Mouse (Mus musculus) lung, postnatal 0 days (tissue): ENCODE measurements at regions not wholly inside any gene's neighbourhood (a gene's known extent, or its start where the extent isn't known, plus 50 kb on each side); places are given as distances from the start of the nearest gene placed in this dataset.

ENCODE experiments used
- ATAC-seq: fragments of 200-750 bp; cut with Nextera tagmentation; 2 replicates; pipeline ENCODE4 v1.8.0; 2017; ENCODE audit warnings: moderate library complexity
- DNase-seq: peaks from one replicate; pipeline ENCODE4 v3.0.0-alpha.2; 2016; ENCODE audit warnings: low spot score
- H3K27ac ChIP-seq: fragments of 300-500 bp; sonication (generic); 2 replicates; pipeline ENCODE4 v1.5.1; 2014; ENCODE audit warnings: antibody characterized with exemption, mild to moderate bottlenecking, low read length, mixed read lengths
- H3K27me3 ChIP-seq: fragments of 300-500 bp; sonication (generic); replicated peaks from 2 replicates; pipeline ENCODE4 v1.6.1; 2014; ENCODE audit warnings: low read length, mixed read lengths; ENCODE audit not compliant: insufficient read depth
- H3K36me3 ChIP-seq: fragments of 300-500 bp; sonication (generic); 2 replicates; pipeline ENCODE4 v1.6.1; 2014; ENCODE audit warnings: low read length, mixed read lengths; ENCODE audit not compliant: insufficient read depth
- H3K4me1 ChIP-seq: fragments of 300-500 bp; sonication (generic); 2 replicates; pipeline ENCODE4 v1.6.1; 2014; ENCODE audit warnings: antibody characterized with exemption, low read depth, low read length, mixed read lengths; ENCODE audit not compliant: insufficient read depth
- H3K4me2 ChIP-seq: fragments of 300-500 bp; sonication (generic); replicated peaks from 2 replicates; pipeline ENCODE4 v1.6.1; 2014; ENCODE audit warnings: low read depth, mild to moderate bottlenecking, low read length, moderate library complexity, mixed read lengths
- H3K4me3 ChIP-seq: fragments of 300-500 bp; sonication (generic); 2 replicates; pipeline ENCODE4 v1.5.1; 2014; ENCODE audit warnings: low read depth, low read length
- H3K9ac ChIP-seq: fragments of 300-500 bp; sonication (generic); replicated peaks from 2 replicates; pipeline ENCODE4 v1.6.1; 2014; ENCODE audit warnings: low read depth, mild to moderate bottlenecking
- H3K9me3 ChIP-seq: fragments of 300-500 bp; sonication (generic); 2 replicates; pipeline ENCODE4 v1.6.1; 2016; ENCODE audit warnings: low read length, mixed read lengths
- CTCF ChIP-seq: IDR thresholded peaks from 2 replicates; pipeline ENCODE4 v1.5.1; 2016; ENCODE audit warnings: antibody characterized with exemption, mild to moderate bottlenecking
- EP300 ChIP-seq: IDR thresholded peaks from 2 replicates; pipeline ENCODE4 v1.6.1; 2016; ENCODE audit warnings: antibody characterized with exemption, mild to moderate bottlenecking, control low read depth
- WGBS: fragments of 180-500 bp; shearing (Covaris S2); extraction: QIAGEN DNeasy Blood & Tissue Kit; methylation state at CpG from one replicate; pipeline ENCODE4 v1.1.7; 2014; 5-methylcytosine and 5-hydroxymethylcytosine counted together

DNA sequence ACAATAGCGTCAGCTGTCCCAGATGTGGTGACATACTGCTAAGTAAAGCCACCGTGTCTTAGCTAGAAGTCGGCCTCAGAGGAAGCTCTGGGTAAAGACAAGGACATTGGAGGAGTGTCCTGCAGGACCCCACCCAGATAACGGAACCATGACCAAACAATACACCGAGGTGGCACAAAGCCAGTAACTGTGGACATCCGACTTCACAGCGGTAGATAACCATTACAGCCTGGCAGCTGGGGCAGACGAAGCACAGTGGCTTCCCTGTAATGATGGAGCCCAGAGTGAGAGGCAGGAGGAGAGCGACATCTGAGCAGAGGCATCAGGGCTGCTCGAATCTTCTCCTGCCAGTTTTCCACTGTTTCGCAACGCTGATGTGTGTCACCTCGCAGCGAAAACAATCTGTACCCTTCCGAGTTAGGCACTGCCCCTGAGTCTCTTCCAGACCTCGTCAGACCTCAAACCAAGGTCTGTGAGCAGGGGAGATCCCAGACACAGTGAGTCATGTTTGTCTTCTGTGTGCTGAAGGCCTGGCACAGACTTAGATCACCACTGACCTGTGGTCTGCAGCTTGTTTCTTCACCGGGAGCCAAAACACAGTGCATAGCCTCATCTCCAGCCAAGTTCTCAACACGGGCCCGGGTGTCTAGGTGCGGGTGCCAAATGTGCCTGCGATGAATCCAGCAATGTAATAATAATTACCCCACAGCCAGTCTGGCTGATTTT, 159.7 kb upstream of the Hmga2 start:
- Histone ChIP-seq H3K4me1 (no peaks in the 10 kb centered on the region), H3K4me3 (no peak overlapping the region), H3K27me3 (no peaks in the 10 kb centered on the region), H3K4me2 (no peak overlapping the region; the same call in 1 of the 2 replicates), H3K9me3 (no peaks in the 10 kb centered on the region), H3K36me3 (no peaks in the 10 kb centered on the region), H3K27ac (no peak overlapping the region), H3K9ac (no peak overlapping the region)
- DNase-seq (peak; percentile 74), ATAC-seq (peak; percentile 89)
- 47% methylated on average over 21 of the region's 21 CpGs for WGBS
- TF ChIP-seq CTCF = no peak
- TF ChIP-seq EP300 = peak; percentile 79

DNA sequence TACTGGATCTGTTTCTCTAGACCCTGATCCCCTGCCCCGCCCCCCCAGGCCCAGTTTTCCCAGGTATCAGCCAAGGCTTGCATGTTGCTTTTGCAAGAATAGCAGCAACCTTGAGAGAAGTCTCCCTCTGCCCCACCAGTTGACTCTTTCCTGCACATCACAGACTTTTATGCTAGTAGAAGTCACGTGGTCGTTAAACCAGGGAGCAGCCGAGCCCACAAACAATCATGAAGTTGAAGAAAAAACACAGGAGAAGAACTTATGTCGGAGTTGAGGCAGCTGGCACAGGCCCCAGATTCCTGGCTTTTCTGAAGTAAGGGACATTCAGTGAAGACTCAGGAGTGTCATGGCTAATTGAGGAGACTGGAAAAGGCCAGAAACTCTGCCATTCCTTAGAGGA, 158.9 kb upstream of the Hmga2 start:
- no peaks in the 10 kb centered on the region for H3K4me1 ChIP-seq
- WGBS = 52% methylated on average over 5 of the region's 5 CpGs
- no peak overlapping the region for H3K27ac ChIP-seq
- no peaks in the 10 kb centered on the region for H3K9me3 ChIP-seq
- DNase-seq (no peak), ATAC-seq (no peak)
- no peaks in the 10 kb centered on the region for H3K36me3 ChIP-seq
- TF ChIP-seq CTCF (no peak), EP300 (no peak)
- H3K9ac ChIP-seq = no peak overlapping the region
- no peak overlapping the region for H3K4me2 ChIP-seq
- H3K27me3 ChIP-seq = no peaks in the 10 kb centered on the region
- H3K4me3 ChIP-seq = no peak overlapping the region

DNA sequence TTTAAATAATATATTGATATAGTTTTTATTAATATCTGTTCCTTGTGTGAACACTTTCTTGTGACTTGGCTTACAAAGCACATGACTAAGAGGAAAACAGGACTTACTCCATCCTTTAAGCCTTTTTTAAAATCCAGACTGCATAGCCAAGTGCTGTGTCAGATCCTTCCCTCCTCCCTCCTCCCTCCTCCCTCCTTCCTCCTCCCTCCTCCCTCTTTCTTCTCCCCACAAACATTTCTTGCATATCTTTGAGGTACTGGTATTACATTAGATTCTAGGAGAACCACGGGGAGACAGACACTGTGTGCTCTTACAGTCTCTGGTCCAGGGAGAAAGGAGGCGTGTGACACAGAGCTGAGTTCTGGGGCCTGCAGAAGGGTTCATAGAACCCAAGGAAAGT, 155.8 kb upstream of the Hmga2 start:
- DNase-seq (no peak), ATAC-seq (no peak)
- Histone ChIP-seq H3K9ac (no peak overlapping the region), H3K27me3 (no peaks in the 10 kb centered on the region), H3K4me1 (no peaks in the 10 kb centered on the region), H3K4me3 (no peak overlapping the region), H3K36me3 (no peaks in the 10 kb centered on the region), H3K4me2 (no peak overlapping the region), H3K9me3 (no peaks in the 10 kb centered on the region), H3K27ac (no peak overlapping the region)
- TF ChIP-seq CTCF = no peak
- no peak for TF ChIP-seq EP300
- WGBS = 46% methylated on average over 2 of the region's 2 CpGs

- ATAC-seq (peak; percentile 80), DNase-seq (peak; percentile 59)
- no peak for TF ChIP-seq CTCF
- TF ChIP-seq EP300 = peak; percentile 57
- Histone ChIP-seq H3K4me2 (no peak overlapping the region), H3K27ac (no peak overlapping the region), H3K9ac (no peak overlapping the region), H3K4me3 (no peak overlapping the region), H3K36me3 (no peaks in the 10 kb centered on the region), H3K27me3 (no peaks in the 10 kb centered on the region), H3K9me3 (no peaks in the 10 kb centered on the region), H3K4me1 (no peaks in the 10 kb centered on the region)
- 50% methylated on average over 5 of the region's 5 CpGs for WGBS
These were observed 151.8 kb upstream of the Hmga2 start for GRCm38 (mm10) chr10:120628066-120628465.

DNA sequence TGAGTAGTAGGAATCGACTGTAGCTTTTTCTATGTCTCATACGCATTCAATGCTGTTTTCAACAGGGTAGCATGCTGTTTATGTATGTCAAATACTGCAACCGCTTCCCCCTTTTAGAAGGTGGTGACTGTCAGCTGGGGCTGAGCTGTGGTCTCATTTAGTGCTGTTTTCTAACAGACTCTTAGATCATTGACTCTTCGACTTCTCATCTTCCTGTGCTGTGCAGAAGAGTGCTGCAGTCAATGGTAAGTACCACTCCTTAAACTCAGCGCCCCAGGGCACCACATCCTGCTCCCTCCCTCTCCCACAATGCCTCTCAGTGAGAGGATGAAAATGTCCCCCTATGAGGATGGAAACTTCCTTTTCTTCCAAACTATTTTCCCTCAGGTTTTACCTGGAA, 149.2 kb upstream of the Hmga2 start:
- no peak overlapping the region for H3K4me2 ChIP-seq
- no peak overlapping the region for H3K9ac ChIP-seq
- ATAC-seq = no peak
- H3K27ac ChIP-seq = no peak overlapping the region
- no peak for DNase-seq
- H3K36me3 ChIP-seq = no peaks in the 10 kb centered on the region
- 72% methylated on average over 5 of the region's 5 CpGs for WGBS
- no peaks in the 10 kb centered on the region for H3K27me3 ChIP-seq
- H3K9me3 ChIP-seq = no peaks in the 10 kb centered on the region
- no peak for TF ChIP-seq CTCF
- TF ChIP-seq EP300 = no peak
- H3K4me3 ChIP-seq = no peak overlapping the region
- no peaks in the 10 kb centered on the region for H3K4me1 ChIP-seq

DNA sequence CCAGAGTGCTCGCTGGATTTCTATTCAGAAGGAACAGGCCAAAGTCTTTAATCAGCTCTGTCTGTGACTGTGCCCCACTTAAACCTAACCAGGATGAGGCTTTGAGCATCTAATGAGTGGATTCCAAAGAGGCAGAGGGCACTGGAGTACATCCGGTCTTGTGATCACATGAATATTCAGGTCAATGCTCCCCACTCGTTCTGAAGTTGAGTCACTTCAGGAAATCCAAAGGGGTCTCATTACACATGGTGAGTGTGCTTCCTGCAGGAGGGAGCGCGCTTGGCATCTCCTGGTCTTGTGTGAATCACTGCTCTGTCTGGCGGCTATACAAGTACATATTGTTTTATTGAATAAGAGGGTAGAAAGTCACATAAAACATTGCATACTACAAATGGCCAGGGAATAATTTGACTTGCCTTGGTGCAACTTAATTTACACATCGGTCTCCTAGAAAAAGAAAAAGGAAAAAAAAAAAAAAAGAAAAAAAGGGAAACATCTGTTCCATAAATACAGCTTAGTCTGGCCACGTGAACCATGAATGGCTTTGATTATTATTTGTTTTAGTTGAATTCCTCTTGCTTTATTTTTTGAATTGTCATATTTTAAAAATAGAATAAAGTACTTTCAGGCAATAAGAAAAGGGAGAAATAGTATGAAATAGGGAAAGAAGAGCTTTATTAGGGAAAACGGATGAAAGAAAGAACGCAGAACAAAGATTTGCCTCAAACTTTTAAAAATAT, 148.1 kb upstream of the Hmga2 start:
- TF ChIP-seq EP300 (peak; percentile 55; the same call in 1 of the 2 replicates), CTCF (no peak)
- Histone ChIP-seq H3K4me2 (no peak overlapping the region), H3K27me3 (no peaks in the 10 kb centered on the region), H3K9me3 (no peaks in the 10 kb centered on the region), H3K36me3 (no peaks in the 10 kb centered on the region), H3K27ac (no peak overlapping the region), H3K4me3 (no peak overlapping the region), H3K4me1 (no peaks in the 10 kb centered on the region), H3K9ac (no peak overlapping the region)
- 47% methylated on average over 10 of the region's 10 CpGs for WGBS
- ATAC-seq (peak; percentile 33; the same call in 1 of the 2 replicates), DNase-seq (peak; percentile 32)
